Mouse (Mus musculus) adrenal gland, adult 2 months (tissue): ENCODE measurements at regions not wholly inside any gene's neighbourhood (a gene's known extent, or its start where the extent isn't known, plus 50 kb on each side); places are given as distances from the start of the nearest gene placed in this dataset.

Experiments
- DNase-seq: peaks from one replicate; pipeline ENCODE4 v3.0.0; 2021

- DNase-seq = no peak
Observed at GRCm38 (mm10) chr9:41675656-41676055, 448.4 kb downstream of the Sorl1 start.

- DNase-seq = no peak
Observed at GRCm38 (mm10) chr9:41672958-41673357, 451.1 kb downstream of the Sorl1 start.

- no peak for DNase-seq
Observed at GRCm38 (mm10) chr9:41668741-41669140, 455.4 kb downstream of the Sorl1 start.

GRCm38 (mm10) chr9:41665000-41665685 lies 459.0 kb downstream of the Sorl1 start:
- no peak for DNase-seq

- DNase-seq = no peak
Observed at GRCm38 (mm10) chr9:41660576-41660975, 463.5 kb downstream of the Sorl1 start.

GRCm38 (mm10) chr9:41660011-41660410 lies 464.1 kb downstream of the Sorl1 start:
- DNase-seq = no peak

- no peak for DNase-seq
Observed at GRCm38 (mm10) chr9:41631564-41632205, 470.2 kb upstream of the Ubash3b start.

- no peak for DNase-seq
Observed at GRCm38 (mm10) chr9:41621341-41621740, 459.8 kb upstream of the Ubash3b start.

GRCm38 (mm10) chr9:41614002-41614401 lies 452.5 kb upstream of the Ubash3b start:
- no peak for DNase-seq

- DNase-seq = no peak
Observed at GRCm38 (mm10) chr9:41612802-41613550, 451.5 kb upstream of the Ubash3b start.

GRCm38 (mm10) chr9:41612452-41612795 lies 450.9 kb upstream of the Ubash3b start:
- DNase-seq = no peak

GRCm38 (mm10) chr9:41611534-41612451 lies 450.3 kb upstream of the Ubash3b start:
- DNase-seq = peak; percentile 39

GRCm38 (mm10) chr9:41610347-41610746 lies 448.9 kb upstream of the Ubash3b start:
- no peak for DNase-seq

GRCm38 (mm10) chr9:41606136-41606535 lies 444.6 kb upstream of the Ubash3b start:
- no peak for DNase-seq

- DNase-seq = no peak
Observed at GRCm38 (mm10) chr9:41604916-41605315, 443.4 kb upstream of the Ubash3b start.

GRCm38 (mm10) chr9:41600778-41601177 lies 439.3 kb upstream of the Ubash3b start:
- DNase-seq = no peak

GRCm38 (mm10) chr9:41599874-41600273 lies 438.4 kb upstream of the Ubash3b start:
- DNase-seq = no peak

- DNase-seq = no peak
Observed at GRCm38 (mm10) chr9:41595749-41596148, 434.3 kb upstream of the Ubash3b start.

- DNase-seq = no peak
Observed at GRCm38 (mm10) chr9:41593998-41594397, 432.5 kb upstream of the Ubash3b start.

- DNase-seq = no peak
Observed at GRCm38 (mm10) chr9:41592900-41593690, 431.6 kb upstream of the Ubash3b start.

- DNase-seq = no peak
Observed at GRCm38 (mm10) chr9:41592101-41592500, 430.6 kb upstream of the Ubash3b start.
